8 mouse cellular contexts compared by ENCODE assay signal in genomic region chr7:139188634-139189207, GRCm38 (mm10). TPM values are rescaled to one million over a fixed set of nuclear protein-coding genes. Genes with fewer than 3 reads are reported as not detected.
A peak's percentile ranks its signal among the peaks of the same experiment; 100 is the strongest.
DNase-seq lines count a peak whose midpoint lies in the region; ATAC-seq and TF ChIP-seq lines count a peak whose summit lies in the region.

No protein-coding gene starts in this region.

- peak overlapping the region; percentile 100 for H3K4me2 ChIP-seq in intestine, embryonic 16.5 days (ENCODE audit: low read depth, low read length)
- H3K4me2 ChIP-seq in midbrain, embryonic 12.5 days (replicated peaks) = peak overlapping the region; percentile 97

- H3K27ac ChIP-seq in spleen, adult 2 months (ENCODE audit: insufficient read depth, low read length) = no peak overlapping the region
- no peak overlapping the region for H3K27ac ChIP-seq in intestine, embryonic 16.5 days (ENCODE audit: low read length)
- H3K27ac ChIP-seq in midbrain, embryonic 12.5 days (replicated peaks) = no peak overlapping the region

- no peak for TF ChIP-seq CTCF in spleen, adult 2 months (IDR thresholded peaks at IDR 0.05; ENCODE audit: extremely low read depth, insufficient read depth, insufficient read length, insufficient replicate concordance)

- peak overlapping the region; percentile 51; the same call in 1 of the 2 replicates for H3K9ac ChIP-seq in intestine, embryonic 16.5 days (ENCODE audit: low read depth, low read length)
- H3K9ac ChIP-seq in midbrain, embryonic 12.5 days (replicated peaks) = peak overlapping the region; percentile 71

- peak; percentile 23 for DNase-seq in adrenal gland, postnatal 10 days
- no peak for DNase-seq in adrenal gland, postnatal 4 days (ENCODE audit: low spot score in 2 of 2)
- DNase-seq in spleen, adult 2 months (ENCODE audit: low read depth in 1 of 2, low spot score in 2 of 2) = no peak
- DNase-seq in spleen, adult 12 weeks (ENCODE audit: low spot score) = no peak
- DNase-seq in gastrocnemius, adult 18-20 months (ENCODE audit: low spot score) = no peak
- no peak for DNase-seq in left cerebral cortex, adult 18-20 months (ENCODE audit: low spot score in 2 of 2)

- H3K36me3 ChIP-seq in spleen, adult 2 months (ENCODE audit: control insufficient read depth, insufficient read depth, low read length) = no peaks in the 10 kb centered on the region
- no peaks in the 10 kb centered on the region for H3K36me3 ChIP-seq in intestine, embryonic 16.5 days (ENCODE audit: control insufficient read depth, insufficient read depth, low read length)
- H3K36me3 ChIP-seq in midbrain, embryonic 12.5 days = no peaks in the 10 kb centered on the region

- peaks cover 15% of the 10 kb centered on the region for H3K27me3 ChIP-seq in spleen, adult 2 months (ENCODE audit: control insufficient read depth, insufficient read depth, low read length)
- peaks cover 31% of the 10 kb centered on the region for H3K27me3 ChIP-seq in intestine, embryonic 16.5 days (replicated peaks; ENCODE audit: control insufficient read depth, insufficient read depth, low read length)
- H3K27me3 ChIP-seq in midbrain, embryonic 12.5 days = peaks cover 58% of the 10 kb centered on the region

- no peaks in the 10 kb centered on the region; the same call in 1 of the 2 replicates for H3K4me1 ChIP-seq in spleen, adult 2 months (ENCODE audit: control insufficient read depth, insufficient read depth, insufficient read length)
- H3K4me1 ChIP-seq in intestine, embryonic 16.5 days (ENCODE audit: control insufficient read depth, insufficient read depth, low read length) = peaks cover 8% of the 10 kb centered on the region
- peaks cover 13% of the 10 kb centered on the region for H3K4me1 ChIP-seq in midbrain, embryonic 12.5 days

- no peaks in the 10 kb centered on the region for H3K9me3 ChIP-seq in intestine, embryonic 16.5 days (ENCODE audit: control insufficient read depth, low read length)
- H3K9me3 ChIP-seq in midbrain, embryonic 12.5 days = no peaks in the 10 kb centered on the region

- H3K4me3 ChIP-seq in spleen, adult 2 months (ENCODE audit: extremely low read depth, insufficient read depth, insufficient read length) = peak overlapping the region; percentile 53; the same call in 1 of the 2 replicates
- H3K4me3 ChIP-seq in intestine, embryonic 16.5 days (ENCODE audit: low read length) = peak overlapping the region; percentile 68
- peak overlapping the region; percentile 61 for H3K4me3 ChIP-seq in midbrain, embryonic 12.5 days

- no peak for TF ChIP-seq POLR2A in spleen, adult 2 months (IDR thresholded peaks at IDR 0.05; ENCODE audit: low read depth, low read length)

- ATAC-seq in intestine, embryonic 16.5 days = peak; percentile 75
- peak; percentile 64 for ATAC-seq in midbrain, embryonic 12.5 days (ENCODE audit: low FRiP score, low read depth)

- WGBS in spleen, adult 2 months = 4% methylated on average over 23 of the region's 23 CpGs
- 3% methylated on average over 23 of the region's 23 CpGs for WGBS in intestine, embryonic 16.5 days
- WGBS in midbrain, embryonic 12.5 days = 1% methylated on average over 23 of the region's 23 CpGs

RNA-seq across cellular contexts. Expression of gene Lrrc27, which starts 24.1 kb away (rescaled TPM):
- total RNA-seq in adrenal gland, postnatal 10 days (2021) = 1 to 10 TPM; 3.9 to 7.7 TPM
- total RNA-seq in adrenal gland, postnatal 4 days (2021) = 1 to 10 TPM; 4.5 to 5.6 TPM
- 1.8 and 2.3 TPM in 2 replicates for polyA plus RNA-seq in spleen, adult 2 months (2012; rRNA removed)
- polyA plus RNA-seq in intestine, embryonic 16.5 days (2015; fragmentation: Nextera tagmentation; extraction: Ambion mirVana) = 4.0 and 4.4 TPM in 2 replicates
- 4.8 and 5.8 TPM in 2 replicates for polyA plus RNA-seq in midbrain, embryonic 12.5 days (2016; fragmentation: Nextera tagmentation; extraction: Ambion mirVana)
- 1 to 10 TPM; 1.9 to 3.0 TPM for total RNA-seq in gastrocnemius, adult 18-20 months (2021)
- total RNA-seq in left cerebral cortex, adult 18-20 months (2021) = 10 to 100 TPM in 1 of 2 experiments, 1 to 10 TPM in 1; 6.6 to 10.6 TPM

RNA-seq across cellular contexts. Expression of gene Stk32c, which starts 24.4 kb away (rescaled TPM):
- 1 to 10 TPM; 2.7 to 3.5 TPM for total RNA-seq in adrenal gland, postnatal 10 days (2021)
- total RNA-seq in adrenal gland, postnatal 4 days (2021) = 1 to 10 TPM; 3.8 to 4.3 TPM
- polyA plus RNA-seq in spleen, adult 2 months (2012; rRNA removed) = 7.5 and 9.4 TPM in 2 replicates
- 0.10 and 0.15 TPM in 2 replicates for polyA plus RNA-seq in intestine, embryonic 16.5 days (2015; fragmentation: Nextera tagmentation; extraction: Ambion mirVana)
- 0.66 and 1.0 TPM in 2 replicates for polyA plus RNA-seq in midbrain, embryonic 12.5 days (2016; fragmentation: Nextera tagmentation; extraction: Ambion mirVana)
- total RNA-seq in gastrocnemius, adult 18-20 months (2021) = under 1 TPM; 0.27 to 0.31 TPM
- 100 to 1,000 TPM; 179 to 185 TPM for total RNA-seq in left cerebral cortex, adult 18-20 months (2021)

RNA-seq across cellular contexts. Expression of gene Pwwp2b, which starts 59.6 kb away (rescaled TPM):
- total RNA-seq in adrenal gland, postnatal 10 days (2021) = 10 to 100 TPM in 1 of 2 experiments, 1 to 10 TPM in 1; 9.2 to 22.2 TPM
- total RNA-seq in adrenal gland, postnatal 4 days (2021) = 10 to 100 TPM; 18.2 to 21.0 TPM
- 6.4 and 7.6 TPM in 2 replicates for polyA plus RNA-seq in spleen, adult 2 months (2012; rRNA removed)
- polyA plus RNA-seq in intestine, embryonic 16.5 days (2015; fragmentation: Nextera tagmentation; extraction: Ambion mirVana) = 24.3 and 26.1 TPM in 2 replicates
- polyA plus RNA-seq in midbrain, embryonic 12.5 days (2016; fragmentation: Nextera tagmentation; extraction: Ambion mirVana) = 3.4 and 3.9 TPM in 2 replicates
- total RNA-seq in gastrocnemius, adult 18-20 months (2021) = 1 to 10 TPM; 4.9 to 6.7 TPM
- 10 to 100 TPM; 14.1 to 15.1 TPM for total RNA-seq in left cerebral cortex, adult 18-20 months (2021)

Comparison
In these comparisons a context has a peak if more than half of its experiments do, and no peak if none do; other contexts are left out.
1. RNA of gene Stk32c, which starts 24.4 kb away (total RNA-seq): 179 to 185 TPM in left cerebral cortex, adult 18-20 months; 3.8 to 4.3 TPM in adrenal gland, postnatal 4 days, 2.7 to 3.5 TPM in adrenal gland, postnatal 10 days and 0.27 to 0.31 TPM in gastrocnemius, adult 18-20 months; every median in the first group is over 10 times any median in the second.
2. Peak in every context shown above with its lines, with median percentiles within 50 percentile points of each other: H3K4me3 ChIP-seq.